Mouse (Mus musculus) lung, postnatal 25 days (tissue): ENCODE data around the gene Selenoi.
"Not testable (repeated sequence)": the region's sequence is repeated elsewhere in the genome, so short reads cannot be mapped to it uniquely, and the experiment has no call there.

Experiments used
- DNase-seq: peaks from one replicate; pipeline ENCODE4 v3.0.0; 2022; ENCODE audit warnings: low spot score

Gene Selenoi

DNA sequence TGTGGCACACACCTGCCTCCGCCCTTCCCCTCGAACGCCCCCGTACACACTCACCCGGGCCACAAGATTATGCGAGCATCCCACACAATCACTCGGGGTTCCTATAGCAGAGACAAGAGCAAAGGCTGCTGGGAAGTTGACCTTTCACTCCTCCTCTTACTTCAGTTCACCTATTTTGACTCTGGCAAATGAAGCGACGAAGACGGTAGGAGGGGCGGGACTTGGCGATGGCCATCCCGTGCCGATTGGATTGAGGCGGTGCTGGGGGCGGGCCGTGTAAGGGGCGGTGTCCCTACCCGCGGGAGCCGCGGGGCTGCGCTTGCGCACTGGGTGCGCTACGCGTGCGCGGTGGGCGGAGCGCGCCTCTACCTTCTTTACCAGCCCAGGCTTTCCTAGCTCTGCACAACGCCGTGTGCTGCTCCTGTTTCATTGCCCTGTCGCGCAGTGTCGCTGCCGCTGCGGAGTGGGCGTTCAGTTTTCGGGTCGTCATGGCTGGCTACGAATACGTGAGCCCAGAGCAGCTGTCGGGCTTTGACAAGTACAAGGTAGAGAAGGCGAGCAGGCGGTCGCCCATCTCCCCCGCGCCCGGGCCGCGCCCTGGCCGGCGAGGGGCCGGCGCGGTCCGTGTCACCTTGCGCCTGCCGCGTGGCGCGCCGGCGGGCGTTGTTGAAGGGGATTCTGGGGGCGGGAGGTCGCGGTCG, at the start of gene Selenoi:
Selenoi (plus strand) TSS at position 311 of the 701 bp plus-strand sequence.
- peak; percentile 99 for DNase-seq

DNA sequence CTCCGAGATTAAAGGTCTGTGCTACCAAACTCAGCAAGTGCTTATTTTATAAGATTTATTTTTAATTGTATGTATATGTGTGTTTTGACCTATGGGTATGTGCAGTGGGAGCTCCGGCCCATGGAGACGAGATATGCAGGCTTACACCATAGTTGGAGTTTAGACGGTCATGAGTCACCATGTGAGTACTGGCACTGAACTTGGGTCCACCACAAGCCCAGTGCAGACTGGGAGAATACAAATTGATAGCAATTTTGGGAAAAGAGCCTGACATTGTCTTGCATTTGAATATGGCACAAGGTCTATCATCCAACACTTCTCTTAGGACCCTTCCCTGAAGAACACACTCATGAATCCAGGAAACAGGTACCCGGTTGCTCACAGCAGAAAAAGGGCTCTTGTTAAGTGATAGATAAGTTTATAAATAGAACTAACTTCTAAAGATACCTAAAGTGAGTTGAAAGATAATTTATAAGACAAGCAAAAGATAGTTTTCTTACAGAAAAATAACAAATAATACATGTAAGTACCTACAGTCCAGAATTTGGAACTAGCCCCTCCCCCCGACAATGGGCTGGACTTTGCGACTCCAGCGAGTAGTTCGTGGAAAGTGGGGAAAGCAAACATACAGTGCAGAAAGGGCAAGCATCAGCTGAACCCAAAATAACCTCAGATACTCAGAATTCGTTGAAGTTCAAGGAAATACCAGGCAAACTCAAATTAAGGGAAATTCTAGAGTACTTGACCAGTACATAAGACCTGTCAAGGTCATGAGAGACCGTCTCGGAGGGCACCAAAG, 44.5 kb upstream of the Selenoi start:
- no peak for DNase-seq

DNA sequence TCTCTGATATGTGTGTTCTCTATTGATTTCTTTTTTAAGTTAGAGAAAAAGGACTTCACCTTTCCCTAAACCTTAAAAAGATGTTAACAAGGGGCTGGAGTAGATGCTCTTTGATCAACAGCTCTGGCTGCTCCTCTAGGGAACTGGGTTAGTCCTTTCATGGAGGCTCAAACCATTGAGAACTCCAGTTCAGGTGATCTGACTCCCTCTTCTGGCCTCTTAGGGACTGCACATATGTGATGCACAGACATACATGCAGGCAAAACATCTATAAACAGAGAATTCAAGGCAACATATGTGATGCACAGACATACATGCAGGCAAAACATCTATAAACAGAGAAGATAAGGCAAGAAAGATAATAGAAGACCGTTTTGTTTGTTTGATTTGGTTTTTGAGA, 39.9 kb upstream of the Selenoi start:
- no peak for DNase-seq

DNA sequence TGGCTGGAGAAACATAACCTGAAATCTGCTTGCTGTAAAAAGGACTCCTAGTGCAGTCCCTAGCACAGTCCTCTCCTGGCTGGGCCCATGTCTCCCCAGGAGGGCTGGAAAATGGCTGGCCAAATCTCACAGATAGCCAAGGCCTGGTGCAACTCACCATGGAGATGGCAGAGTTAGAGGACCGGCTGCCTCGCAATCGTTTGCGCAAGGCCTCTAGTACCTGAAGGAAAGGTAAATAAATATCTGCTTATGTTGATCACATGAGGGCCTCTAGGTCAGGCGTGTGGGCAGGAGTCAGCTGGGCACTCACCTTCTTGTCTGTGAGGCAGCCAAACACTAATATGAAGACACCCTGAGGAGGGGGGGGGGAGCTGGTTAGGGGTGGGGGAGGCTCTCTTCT, 37.0 kb upstream of the Selenoi start:
- DNase-seq = peak; percentile 43

DNA sequence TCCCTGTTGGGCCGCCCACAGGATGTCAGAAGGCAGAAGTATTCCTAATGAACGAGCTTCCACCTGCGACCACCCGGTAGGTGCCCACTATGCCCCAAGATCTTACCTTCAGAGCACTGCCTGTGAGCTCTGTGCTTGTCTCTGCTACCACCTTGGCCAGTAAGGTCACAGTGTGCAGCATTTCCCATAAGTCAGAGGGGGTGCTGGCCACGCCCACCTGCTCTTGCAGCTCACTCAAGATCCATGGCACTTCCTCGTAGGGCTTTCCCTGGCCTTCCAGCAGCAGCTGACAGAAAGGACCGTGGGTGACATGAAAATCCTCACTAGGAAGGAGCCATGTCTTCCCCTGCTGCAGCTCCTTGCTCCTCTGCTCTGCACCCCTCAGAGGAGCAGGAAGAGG, 34.1 kb upstream of the Selenoi start:
- DNase-seq = no peak

DNA sequence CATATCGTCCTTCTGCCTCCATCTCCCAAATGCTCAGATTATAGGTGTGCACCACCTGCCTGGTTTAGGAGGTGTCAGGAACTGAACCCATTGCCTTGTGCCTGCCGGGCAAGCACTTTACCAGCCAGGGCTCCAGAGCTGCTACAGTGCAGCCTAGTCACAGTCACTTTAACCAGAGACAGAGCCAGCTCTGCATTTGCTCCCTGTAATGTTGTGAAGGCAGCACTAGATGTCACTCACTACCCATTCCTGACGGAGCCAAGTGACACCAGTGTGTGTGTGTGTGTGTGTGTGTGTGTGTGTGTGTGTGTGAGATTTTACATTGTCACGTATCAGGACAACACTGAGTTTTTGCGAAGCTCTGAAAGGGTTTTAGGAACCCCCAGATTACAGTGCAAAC, 30.9 kb upstream of the Selenoi start:
- DNase-seq = peak; percentile 10

DNA sequence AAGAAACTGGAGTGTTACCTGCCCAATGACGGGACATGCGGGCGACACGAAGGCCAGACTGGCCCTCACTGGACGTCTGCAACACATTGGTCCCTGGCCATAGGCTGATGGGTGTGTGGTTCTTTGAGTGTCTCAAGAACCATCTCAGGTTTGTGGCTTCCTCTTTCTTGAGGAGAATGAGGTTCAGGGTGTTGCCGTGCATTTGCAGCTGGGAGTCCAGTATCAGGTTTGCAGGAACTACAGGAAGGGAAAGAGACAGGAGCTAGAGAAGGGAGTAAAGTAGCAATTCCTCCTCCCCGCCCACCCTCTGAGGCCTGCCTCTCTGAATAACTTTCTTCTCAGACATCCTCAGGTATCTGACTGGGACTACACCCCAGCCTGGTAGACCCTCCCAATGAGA, 30.2 kb upstream of the Selenoi start:
- no peak for DNase-seq

DNA sequence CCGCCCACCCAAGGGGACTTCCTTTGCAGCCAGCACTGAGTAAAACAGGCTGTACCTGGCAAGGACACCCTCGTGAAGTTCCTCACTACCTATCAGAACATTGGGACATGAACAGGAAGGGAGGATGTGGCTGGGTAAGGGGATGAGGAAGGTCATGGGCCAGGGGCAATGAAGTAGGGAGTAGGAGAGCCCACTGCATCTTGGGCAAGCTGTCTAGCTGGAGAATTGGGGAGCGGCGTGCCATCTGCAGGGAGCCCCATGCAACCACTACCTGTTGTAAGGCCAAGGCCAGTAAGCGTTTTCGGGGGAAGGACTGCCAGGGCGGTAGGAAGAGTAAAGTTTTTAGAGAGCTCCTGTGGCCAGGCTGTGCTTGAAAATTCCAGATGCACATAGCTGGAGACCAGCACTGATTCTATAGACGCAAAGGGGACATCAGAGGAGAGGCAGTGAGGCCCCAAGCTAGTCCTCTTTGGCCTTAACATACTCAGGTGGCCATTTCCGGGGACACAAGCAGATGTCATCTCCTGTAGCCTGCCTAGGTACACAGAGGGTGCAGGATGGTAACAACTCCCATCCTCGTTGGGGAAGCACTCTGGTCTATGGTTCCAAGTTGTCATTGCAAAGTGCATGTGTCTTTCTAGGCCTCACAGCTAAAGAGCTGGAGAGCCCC, 29.0 kb upstream of the Selenoi start:
- DNase-seq = no peak

DNA sequence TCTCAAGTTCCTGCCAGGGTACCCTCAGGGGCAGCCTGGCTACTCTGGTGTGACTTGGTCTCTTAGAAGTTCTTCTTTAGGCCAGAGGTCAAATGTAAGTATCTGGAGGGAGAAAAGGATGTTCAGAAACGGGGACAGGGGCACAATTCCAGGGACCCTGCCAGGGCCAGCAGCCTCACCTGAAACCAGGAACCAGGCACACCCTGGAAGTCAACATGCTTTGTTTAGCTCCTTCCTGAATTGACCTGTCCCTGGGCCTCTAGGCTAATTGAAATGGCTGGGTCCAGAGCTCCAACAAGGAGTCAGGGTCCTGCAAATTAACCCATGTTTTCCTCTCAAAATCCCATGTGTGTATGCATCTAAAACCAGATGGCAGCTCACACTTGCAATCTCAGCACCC, 27.9 kb upstream of the Selenoi start:
- DNase-seq = no peak

DNA sequence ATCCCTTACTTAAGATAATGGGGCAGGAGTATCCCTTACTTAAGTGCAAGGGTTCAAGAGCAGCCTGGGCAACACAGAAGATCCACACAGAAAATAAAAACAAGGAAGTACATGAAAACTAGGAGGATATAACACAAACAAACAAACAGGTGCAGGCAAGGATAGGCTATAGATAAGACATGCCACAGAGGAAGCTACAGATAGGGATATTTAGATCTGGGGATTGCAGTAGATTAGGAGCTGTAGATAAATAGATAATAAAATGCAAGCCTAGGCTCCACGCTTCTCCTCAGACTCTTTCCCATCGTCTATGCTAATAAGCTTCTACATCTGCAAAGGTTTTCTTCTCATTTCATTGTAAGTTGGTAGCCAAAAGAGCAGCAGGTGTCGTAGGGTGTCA, 27.3 kb upstream of the Selenoi start:
- DNase-seq = no peak

DNA sequence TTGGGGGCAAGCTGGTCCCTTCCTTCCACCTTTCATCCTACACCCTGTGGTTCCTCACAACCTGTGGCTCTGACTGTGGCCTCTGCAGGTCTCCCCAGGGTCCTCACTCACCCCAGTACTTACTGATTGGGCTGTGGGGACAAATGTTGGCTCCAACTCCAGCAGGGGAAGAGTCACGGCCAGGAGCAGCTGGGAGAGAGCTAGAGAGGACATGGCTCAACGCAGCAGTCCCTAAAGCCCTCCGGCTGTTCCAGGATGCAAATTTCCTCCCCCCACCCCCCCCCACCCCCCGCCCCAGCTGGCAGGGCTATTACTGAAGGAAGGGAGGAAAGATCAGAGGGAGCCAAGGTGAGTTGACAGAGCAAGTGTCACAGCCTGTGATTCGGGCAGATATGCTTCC, 26.9 kb upstream of the Selenoi start, which contains the start of gene Adgrf3:
Adgrf3 (minus strand) TSS at position 230 of the 400 bp plus-strand sequence.
- no peak for DNase-seq

DNA sequence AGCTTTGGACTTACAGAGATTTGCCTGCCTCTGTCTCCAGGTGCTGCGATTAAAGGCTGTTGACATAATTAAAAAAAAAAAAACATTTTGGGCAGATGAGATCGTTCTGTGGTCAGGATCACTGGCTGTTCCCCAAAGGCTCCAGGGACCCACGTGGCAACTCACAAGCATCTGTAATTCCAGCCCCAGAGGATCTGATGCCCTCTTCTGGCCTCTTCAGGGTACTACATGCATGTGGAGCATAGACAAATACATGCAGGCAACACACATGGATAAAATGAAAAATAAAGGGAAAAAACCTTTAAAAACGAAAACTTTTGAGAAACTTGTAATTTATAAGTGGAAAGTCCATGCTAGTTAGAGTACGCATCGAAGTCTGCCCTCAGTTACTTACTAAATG, 25.1 kb upstream of the Selenoi start:
- DNase-seq = peak; percentile 13

DNA sequence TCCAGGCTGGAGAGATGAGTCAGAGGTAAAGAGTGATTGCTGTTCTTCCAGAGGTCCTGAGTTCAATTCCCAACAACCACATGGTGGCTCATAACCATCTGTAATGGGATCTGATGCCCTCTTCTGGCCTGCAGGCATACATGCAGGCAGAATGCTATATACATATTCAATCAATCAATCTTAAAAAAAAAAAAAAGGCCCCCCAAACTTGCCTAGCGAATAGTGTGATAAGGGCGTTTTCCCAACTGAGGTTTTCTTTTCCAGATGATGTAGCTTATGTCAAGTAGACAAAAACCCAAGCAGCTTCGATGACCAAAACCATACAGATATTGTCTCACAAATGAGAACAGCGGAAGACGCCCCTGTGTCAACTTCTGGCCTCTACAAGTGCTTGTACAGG, 21.6 kb upstream of the Selenoi start:
- DNase-seq = not testable (repeated sequence)

DNA sequence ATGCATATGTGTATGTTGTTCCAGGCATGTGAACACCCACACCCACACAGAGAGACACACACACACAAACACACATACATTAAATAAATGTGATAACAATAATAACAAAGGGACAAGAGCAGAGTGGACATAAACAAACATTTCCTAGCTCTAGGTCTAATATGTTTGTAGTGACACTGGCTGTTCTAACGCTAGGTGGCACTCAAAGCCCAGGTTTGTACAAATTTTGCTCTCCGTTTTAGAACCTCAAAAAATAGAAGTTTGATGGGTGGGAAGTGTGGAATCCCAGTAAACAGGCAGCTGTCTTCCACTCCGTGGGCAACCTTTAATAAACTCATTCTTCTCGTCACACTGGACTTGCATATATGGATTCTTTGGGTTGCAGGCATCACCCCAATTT, 17.5 kb upstream of the Selenoi start:
- peak; percentile 57 for DNase-seq

DNA sequence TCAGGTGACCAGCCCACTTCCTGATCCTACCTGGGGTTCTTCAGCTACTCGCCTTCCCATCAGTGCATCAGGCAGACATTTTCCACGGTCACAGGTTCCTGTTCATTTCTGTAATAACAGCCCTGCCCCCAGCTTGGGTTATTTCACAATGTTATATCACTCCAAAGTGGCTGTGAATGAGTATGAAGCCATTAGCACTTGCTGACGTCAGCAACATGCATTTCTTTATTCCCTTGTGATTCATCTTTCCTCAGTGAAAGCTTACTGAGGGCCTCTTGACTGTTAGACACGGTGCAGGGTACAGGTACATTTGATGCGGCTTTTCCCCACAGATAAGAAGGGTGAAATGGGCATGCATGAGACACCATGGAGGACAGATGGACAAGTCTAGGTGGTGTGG, 16.4 kb upstream of the Selenoi start:
- DNase-seq = no peak

DNA sequence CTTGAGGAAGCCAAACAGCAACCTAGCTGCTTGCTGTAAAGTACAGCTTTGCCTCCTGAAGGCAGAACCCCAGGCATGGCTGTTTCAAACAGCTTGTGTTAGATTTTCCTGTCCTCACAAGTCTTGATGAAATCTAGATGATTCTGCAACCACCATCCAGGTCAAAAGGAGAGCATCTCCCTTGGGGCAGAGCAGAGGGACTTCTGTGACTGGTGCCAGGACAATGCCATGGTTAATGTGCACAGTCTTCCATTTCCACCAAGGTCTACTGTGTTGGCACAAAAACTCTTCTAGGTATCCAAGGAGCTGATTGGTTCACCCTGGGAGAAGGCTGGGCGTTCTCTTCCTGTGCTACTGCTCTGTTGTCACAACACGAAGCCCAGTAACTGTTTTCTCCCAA, 12.7 kb upstream of the Selenoi start:
- DNase-seq = no peak

DNA sequence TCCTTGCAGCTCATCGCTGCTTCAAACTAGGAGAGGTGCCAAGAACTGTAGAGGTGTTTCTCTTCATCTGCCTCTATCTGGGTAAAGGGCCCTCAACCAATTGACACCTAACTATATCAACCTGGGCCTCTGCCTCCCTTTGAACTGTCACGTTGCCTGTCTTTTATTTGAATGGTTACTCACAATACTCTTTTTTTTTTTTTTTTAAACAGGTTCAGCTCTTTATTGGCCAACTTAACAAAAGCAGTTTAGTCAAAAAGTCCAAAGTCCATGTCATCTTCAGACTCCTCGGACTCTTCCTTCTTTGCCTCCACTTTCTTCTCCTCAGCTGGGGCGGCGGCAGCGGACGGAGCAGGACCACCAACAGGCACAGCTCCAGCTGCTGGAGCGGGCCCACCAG, 11.7 kb upstream of the Selenoi start:
- DNase-seq = no peak

DNA sequence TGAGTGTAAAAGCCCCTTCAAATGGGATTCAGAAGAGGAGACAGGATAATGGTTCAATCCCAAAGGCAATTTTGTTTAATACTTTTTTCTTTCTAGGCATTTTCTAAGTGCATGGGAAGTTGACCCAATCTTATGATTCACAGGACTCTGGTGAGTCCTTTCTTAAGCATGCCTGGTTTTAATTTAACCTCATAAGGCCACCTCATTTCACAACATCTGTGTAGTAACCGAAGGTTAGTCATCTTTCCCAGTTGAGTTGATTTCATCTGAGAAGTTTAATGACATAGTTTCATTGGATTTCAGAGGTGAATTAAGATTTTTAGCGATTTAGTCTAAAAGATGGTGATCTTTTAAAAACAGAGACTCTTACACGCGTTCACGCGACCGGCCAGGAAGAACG, 9.7 kb upstream of the Selenoi start:
- no peak for DNase-seq

DNA sequence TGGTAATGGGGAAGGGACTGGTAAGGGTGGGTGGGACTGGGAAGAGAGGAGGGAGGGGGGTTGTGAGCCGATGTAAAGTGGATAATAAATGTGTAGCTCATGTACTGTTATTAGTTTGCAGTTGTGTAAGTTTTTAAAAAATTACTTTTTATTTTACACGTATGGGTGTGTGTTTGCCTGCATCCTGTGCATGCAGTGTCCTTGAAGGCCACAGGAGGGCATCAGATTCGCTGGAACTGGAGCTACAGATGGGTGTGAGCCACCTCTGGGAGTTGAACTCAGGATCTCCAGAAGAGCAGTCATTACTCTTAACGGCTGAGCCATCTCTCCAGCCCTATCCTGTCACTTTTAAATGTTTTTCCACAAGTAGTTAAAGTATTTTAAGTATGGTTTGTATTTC, 1.5 kb upstream of the Selenoi start:
- peak; percentile 29 for DNase-seq

DNA sequence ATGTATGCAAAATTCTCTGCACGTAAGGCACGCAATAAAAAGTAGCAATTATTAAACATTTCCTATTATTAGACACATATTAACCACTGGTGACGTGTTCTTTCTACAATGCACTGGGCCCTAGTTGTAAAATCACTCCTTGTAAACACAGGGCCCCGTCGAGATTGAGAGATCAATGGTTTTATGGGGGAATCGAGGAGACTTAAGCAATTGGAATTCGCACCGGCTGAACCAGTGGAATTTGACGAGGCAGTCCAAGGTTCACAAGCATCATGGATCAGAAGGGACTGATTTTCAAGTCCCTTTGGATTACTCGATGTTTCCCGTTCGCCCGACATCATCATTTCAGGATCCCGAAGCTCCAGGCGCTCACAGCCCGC, 500 bp upstream of the Selenoi start:
- DNase-seq = no peak

DNA sequence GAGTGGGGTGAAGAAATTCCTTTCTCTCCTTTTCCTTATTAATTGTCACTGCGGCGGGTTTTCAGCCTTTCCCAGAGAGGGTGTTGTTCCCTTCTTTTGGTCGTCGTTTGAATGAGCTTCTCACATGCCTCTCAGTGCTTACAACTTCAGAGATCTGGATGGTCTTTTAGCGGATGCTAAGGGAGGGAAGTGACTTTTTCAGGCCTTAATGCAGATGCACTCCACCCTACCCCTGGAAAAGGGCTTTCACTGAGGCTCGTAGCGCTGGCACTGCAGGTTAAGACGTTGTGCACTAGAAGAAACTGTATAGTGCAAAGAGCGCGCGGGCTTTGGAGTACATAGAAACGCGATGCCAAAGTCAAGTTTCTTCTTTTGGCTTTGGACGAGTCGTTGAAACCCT, 661 bp downstream of the Selenoi start:
- DNase-seq = no peak

DNA sequence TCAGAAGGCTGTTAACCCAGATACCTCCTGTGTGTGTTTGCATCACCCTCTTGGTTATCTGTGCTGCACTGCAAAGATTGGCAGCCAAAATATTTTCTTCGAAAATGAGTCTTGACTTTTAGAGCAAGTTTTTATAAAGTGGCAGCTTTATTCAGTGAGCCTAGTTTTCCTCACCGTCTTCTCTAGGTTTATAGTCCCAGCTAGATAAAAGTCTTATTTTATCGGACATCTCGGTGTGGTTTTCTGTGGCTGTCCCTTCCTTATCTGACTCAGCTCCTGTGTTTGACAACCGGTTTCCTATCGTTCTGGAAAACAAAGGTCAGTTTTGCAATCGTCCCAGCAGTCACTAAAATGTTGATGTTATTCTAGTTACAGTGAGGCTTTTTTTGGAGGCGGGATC, 1.6 kb downstream of the Selenoi start:
- no peak for DNase-seq

DNA sequence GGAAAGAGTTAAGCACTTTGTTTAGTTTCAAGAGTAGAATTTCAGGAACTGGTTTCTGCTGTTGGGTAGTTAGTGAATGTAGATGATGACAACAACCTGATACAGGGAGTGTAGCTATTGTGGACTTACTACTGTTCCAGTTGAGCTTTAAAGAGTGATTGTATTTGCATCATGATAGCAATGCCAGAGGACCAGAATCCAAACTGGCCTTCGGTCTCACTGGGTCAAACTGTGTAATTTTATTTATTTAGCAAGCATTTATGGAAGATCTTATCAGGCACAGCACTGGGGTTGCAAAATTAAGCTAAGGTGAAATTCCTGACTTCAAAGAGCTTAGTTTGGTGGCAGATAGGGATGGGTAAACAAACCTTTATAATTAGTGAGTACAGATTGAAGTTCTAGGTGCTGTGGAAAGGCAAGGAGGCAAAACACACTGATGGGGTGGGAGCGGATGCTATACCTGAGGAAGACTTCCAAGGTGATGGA, 3.3 kb downstream of the Selenoi start:
- no peak for DNase-seq
